Mouse (Mus musculus): ENCODE results near the gene Ythdf2.

The Ythdf2 gene

GRCm38 (mm10) chr4:132210325-132210724, 1.8 kb downstream of the Ythdf2 start:
- DNase-seq (ENCODE audit: inconsistent age in 2 of 2, low spot score in 1 of 2), result peak in 1 of 2 experiments; percentile 47

DNA sequence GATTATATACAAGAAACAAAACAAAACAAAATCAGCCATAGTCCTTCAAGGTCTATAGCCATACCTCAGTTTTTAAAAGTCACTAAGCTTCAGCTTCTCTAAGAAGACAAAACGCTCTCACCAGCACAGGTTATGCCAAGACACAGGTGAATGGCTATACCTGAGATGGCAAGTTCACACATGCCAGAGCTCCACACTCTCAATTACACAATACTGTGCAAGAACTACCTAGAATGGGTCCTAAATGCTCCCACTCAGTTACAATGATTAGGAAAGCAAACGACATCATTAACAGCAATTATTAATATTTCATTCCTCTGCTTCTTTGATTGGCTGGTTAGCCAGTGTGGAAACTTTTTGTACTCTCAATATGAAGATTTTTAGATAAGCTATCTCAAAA, 2.8 kb downstream of the Ythdf2 start:
- DNase-seq (ENCODE audit: inconsistent age in 2 of 2, low spot score in 1 of 2), result no peak

DNA sequence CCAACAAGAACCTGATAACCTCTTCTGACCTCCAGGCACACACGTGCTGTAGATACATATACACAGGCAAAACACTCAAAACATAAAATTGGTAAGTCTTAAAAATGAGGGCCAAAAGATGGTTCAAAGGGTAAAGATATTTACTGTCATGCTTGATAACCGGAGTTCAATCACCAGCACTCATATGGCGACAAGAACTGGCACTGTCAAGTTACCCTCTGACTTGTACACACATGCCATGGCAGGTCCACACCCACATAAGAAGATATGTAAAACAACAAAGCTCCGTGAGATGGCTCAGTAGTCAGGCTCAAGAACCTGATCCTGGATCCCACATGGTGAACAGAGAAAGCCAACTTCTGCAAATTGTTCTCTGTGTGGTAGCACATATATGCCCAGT, 4.8 kb downstream of the Ythdf2 start:
- peak in 1 of 2 experiments; percentile 23 for DNase-seq (ENCODE audit: inconsistent age in 2 of 2, low spot score in 1 of 2)

- no peak for DNase-seq (ENCODE audit: inconsistent age in 2 of 2, low spot score in 1 of 2)
These were observed 13.3 kb downstream of the Ythdf2 start for GRCm38 (mm10) chr4:132198771-132199170.

GRCm38 (mm10) chr4:132198285-132198712, 13.8 kb downstream of the Ythdf2 start:
- peak; percentile 34 to 84 for DNase-seq (ENCODE audit: inconsistent age in 2 of 2, low spot score in 1 of 2)

DNA sequence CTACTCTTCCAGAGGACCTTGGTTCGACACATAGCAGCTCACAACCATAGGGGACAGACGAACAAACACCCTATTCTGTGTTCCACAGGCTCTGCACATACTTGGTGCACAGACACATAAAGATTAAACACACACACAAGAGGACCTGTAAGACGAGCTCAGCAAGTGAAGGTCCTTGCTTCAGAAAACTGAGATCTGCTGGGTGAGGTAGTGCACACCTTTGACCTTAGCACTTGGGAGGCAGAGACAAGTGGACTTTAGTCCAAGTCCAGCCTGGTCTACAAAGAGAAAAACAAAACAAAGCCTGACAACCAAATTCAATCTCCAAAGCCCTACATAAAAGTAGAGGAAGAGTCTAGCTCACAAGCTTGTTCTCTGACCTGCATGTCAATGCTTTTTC, 17.1 kb downstream of the Ythdf2 start:
- DNase-seq (ENCODE audit: inconsistent age in 2 of 2, low spot score in 1 of 2), result no peak

DNA sequence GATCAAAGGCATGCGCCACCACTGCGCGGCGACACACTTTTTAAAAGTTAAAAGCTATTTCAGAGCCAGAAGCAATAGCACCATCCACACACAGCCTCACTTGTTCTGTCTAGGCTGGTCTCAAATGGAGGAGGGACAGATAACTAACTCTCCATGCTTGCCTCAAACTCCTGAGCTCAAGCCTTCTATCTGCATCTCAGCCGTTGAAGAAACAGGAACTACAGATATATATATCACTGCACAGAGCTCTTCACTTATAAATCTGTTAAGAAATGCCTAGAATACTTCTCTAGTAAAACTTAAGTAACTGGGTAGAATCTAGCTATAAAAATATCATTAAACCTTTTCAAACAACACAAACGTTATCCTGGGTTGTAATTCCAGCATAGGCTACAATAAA, 17.7 kb downstream of the Ythdf2 start:
- DNase-seq (ENCODE audit: inconsistent age in 2 of 2, low spot score in 1 of 2), result no peak

DNA sequence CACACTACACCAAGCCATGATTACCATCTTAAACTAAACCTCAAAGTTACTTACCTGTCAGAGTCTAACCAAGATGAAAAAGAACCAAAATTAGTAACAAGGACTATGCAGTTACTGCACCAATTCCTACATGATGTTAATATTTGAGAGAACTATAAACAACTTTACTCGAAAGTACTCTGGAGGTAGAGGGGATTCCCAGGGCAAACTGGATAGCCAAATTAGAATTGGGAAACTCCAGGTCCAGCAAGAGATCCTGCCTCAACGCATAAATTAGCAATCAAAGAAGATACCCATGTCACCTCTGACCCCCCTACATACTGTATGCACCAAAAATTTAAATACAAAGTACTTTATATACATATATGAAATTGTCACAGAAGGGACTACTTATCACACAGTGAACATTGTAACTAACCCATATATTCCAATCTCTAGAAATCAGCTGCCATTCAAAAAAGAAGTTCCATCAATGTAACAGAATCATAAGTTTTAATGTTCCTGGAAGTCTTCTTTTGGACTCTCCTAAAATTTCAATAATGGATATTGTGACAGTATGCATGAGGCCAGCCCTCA, 24.2 kb downstream of the Ythdf2 start:
- DNase-seq (ENCODE audit: inconsistent age in 2 of 2, low spot score in 1 of 2), result no peak

DNA sequence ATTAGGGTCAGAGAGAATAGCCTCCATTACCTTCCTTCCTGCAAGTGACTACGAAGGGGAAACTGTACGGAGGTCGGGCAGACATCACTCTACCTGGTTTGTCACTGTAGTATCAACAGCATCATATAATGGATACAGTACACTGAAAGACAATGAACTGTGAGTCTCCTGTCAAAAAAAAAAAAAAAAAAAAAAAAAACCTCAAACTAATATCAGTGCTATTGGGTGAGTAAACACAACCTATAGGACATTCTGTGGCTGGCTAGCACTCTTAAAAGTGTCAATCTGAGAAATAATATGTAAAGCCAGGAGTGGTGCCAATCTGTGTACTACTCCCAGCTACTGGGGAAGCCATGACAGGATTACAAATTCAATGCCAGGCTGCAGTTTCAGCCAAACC, 28.9 kb downstream of the Ythdf2 start:
- no peak for DNase-seq (ENCODE audit: inconsistent age in 2 of 2, low spot score in 1 of 2)

DNA sequence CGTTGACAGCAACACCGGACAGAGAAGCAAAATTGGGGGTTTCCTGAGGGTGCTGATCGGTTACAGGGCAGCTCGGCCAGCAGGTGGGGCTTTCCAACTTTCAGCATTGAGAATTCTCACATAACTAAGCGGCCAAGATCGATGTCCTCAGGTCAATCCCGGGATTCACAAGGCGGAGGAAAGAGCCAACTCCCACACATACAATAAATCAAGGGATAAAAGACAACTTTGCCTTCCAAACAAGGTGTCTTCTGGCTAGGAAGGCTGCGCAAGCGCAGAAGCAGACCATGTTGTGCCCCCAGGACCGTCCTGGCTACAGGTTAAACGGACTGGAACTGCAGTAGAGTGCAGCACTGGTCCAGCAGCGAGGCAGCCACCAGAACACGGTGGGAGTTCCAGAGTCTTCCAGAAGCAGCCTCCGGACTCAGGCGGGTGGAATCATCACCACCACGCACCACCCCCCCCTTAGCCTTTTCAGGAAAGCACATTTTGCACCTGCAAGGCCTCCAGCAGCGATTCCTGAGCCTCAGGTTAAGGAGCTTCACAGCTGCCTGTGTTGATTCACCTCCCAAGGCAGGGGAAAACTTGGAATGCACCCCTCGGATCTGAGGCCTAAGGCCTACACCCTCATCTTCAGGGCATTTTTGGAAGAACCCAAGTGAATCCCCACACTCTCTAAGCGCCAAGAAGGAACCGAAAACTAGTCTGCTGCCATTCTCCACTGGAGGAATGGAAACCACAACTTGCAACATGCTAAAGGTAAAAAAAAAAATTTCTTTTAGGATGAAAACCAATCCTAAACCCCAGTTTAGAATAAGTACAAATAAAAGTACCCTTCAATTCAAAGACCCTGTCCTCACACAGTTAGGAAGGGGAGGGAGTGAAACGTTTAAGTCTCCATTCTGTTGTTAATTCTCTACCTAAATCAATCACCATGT, 30.1 kb downstream of the Ythdf2 start:
- DNase-seq (ENCODE audit: inconsistent age in 2 of 2, low spot score in 1 of 2), result no peak

DNA sequence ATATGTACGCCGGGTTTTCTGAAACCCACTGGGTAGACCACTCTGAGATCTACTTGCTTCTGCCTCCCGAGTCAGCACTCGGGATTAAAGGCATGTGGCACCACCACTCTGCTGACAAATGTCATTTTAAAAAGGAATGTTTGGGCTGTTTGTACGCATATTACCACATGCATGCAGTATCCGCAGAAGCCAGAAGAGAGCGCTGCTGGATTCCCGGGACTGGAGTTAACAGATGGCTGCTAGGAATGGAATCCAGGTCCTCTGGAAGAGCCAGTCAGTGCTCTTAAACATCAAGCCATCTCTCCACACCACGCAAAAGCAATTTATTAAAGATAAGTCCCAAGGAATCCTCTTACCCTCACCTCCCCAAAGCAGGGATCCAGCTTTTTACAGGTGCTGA, 31.4 kb downstream of the Ythdf2 start:
- peak; percentile 35 to 70 for DNase-seq (ENCODE audit: inconsistent age in 2 of 2, low spot score in 1 of 2)

- DNase-seq (ENCODE audit: inconsistent age in 2 of 2, low spot score in 1 of 2), result peak; percentile 33 to 87
These were observed 33.5 kb downstream of the Ythdf2 start for GRCm38 (mm10) chr4:132178630-132179059.

DNA sequence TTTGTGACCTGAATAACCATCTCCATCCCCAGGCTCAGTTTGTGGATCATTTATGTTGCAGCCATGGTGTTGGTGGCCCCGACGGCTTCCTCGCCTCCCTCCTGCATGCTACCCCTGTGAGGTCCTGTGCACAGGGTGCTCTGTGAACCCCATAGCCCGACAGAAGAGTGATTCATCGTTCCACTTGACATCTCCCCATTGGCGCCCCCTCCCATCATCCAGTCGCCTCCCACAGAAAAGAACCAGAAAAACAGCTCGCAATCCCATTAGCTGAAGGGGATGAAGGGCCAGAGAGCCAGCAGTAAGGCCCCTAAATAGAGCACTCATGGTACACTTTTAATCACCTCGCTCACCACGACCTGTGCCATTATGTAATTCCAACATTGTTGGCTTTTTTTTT, 35.6 kb downstream of the Ythdf2 start:
- DNase-seq (ENCODE audit: inconsistent age in 2 of 2, low spot score in 1 of 2), result no peak

DNA sequence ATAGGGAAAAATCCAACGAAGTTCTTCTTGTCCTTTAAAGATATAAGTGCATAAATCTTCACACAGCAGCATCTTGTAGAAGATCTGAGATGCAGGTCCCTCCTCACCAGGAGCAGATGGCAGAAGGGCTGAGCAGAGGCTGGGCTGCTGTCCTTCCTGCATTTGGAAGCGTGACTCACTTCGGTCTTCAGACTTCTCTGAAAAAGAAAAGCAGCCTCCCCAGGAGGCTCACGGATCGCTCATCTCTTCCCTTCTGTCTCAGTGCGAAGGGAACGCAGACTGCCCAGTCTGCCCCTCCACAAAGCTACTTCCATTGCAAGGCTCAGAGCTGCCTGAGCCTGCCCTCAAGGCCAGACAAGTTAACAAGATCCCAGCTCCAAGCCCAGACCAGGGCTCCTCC, 41.2 kb downstream of the Ythdf2 start:
- no peak for DNase-seq (ENCODE audit: inconsistent age in 2 of 2, low spot score in 1 of 2)

GRCm38 (mm10) chr4:132169761-132170160, 42.3 kb downstream of the Ythdf2 start:
- DNase-seq (ENCODE audit: inconsistent age in 2 of 2, low spot score in 1 of 2), result no peak

- DNase-seq (ENCODE audit: inconsistent age in 2 of 2, low spot score in 1 of 2), result no peak
These were observed 42.8 kb downstream of the Ythdf2 start for GRCm38 (mm10) chr4:132169271-132169670.

GRCm38 (mm10) chr4:132167436-132167835, 44.7 kb downstream of the Ythdf2 start:
- no peak for DNase-seq (ENCODE audit: inconsistent age in 2 of 2, low spot score in 1 of 2)

- no peak for DNase-seq (ENCODE audit: inconsistent age in 2 of 2, low spot score in 1 of 2)
These were observed 45.5 kb downstream of the Ythdf2 start for GRCm38 (mm10) chr4:132166350-132167290.

DNA sequence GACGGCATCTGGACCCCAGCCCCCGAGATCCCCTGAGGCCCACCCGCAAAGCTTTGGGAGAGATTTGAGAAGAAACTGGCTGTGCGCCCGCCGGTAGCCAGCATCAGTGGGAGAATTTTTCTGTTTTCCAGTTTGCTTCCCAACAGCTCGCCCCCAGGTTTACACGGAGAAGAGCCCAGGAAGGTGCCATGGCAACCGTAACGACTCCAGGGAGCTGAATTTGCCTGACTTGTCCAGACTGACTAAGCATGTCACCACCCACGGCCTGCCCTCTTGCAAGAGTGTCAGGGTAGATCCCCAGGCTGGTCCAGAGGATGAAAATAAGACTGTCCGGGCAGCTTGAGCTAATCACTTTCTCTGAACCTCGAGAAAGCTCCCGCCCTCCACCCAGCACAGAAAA, 46.4 kb downstream of the Ythdf2 start:
- no peak for DNase-seq (ENCODE audit: inconsistent age in 2 of 2, low spot score in 1 of 2)

DNA sequence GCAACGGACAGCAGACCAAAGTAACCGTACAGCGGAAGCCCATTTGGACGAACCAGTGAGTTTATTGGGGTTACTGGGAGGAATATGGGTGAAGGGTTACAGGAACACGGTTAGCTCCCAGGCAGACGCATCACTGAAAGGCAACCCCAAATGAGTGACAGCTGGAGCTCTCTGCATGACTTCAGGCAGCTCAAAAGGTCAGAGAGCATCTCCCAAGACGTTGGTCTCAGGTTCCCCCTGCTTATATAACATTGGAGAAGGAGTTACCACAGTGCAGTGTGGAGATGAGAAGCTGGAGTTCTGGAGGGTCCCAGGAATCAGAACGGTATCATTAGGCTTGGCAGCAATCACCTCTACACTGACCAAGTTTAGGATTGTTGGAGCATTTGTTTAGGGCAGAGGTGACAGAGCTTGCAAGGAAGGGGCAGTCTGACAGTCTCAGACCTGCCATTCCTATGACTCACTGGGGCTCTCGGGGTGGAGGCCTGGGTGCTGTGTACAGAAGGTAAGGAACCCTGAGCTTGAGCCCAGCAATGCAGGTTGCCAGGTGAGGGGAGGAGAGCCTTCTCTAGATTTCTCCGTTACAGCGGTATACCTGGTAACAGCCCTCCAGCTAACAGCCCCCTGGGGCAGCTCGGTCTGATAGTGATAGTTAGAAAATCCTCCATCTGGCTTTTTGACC, 55.0 kb downstream of the Ythdf2 start:
- no peak for DNase-seq (ENCODE audit: inconsistent age in 2 of 2, low spot score in 1 of 2)

All from adrenal gland, adult (tissue).